Mouse (Mus musculus) frontal cortex, postnatal 14 days (tissue): ENCODE measurements at regions not wholly inside any gene's neighbourhood (a gene's known extent, or its start where the extent isn't known, plus 50 kb on each side); places are given as distances from the start of the nearest gene placed in this dataset.

Source experiments
- DNase-seq, 2 experiments: peaks; one replicate each; pipeline ENCODE4 v3.0.0; 2022; ENCODE audit warnings: low spot score in 2 of 2

- no peak for DNase-seq
These were observed 267.8 kb upstream of the Tsc22d2 start for GRCm38 (mm10) chr3:58146762-58147161.

GRCm38 (mm10) chr3:58153141-58153540 is 261.4 kb upstream of the Tsc22d2 start:
- DNase-seq, result no peak

GRCm38 (mm10) chr3:58153874-58154756 is 260.4 kb upstream of the Tsc22d2 start:
- no peak for DNase-seq

- DNase-seq, result peak in 1 of 2 experiments; percentile 22
These were observed 255.1 kb upstream of the Tsc22d2 start for GRCm38 (mm10) chr3:58159384-58159783.

- no peak for DNase-seq
These were observed 252.3 kb upstream of the Tsc22d2 start for GRCm38 (mm10) chr3:58162238-58162637.

GRCm38 (mm10) chr3:58163806-58164205 is 250.7 kb upstream of the Tsc22d2 start:
- DNase-seq, result peak; percentile 50 to 75

- DNase-seq, result no peak
These were observed 247.9 kb upstream of the Tsc22d2 start for GRCm38 (mm10) chr3:58166628-58167027.

GRCm38 (mm10) chr3:58167121-58167520 is 247.4 kb upstream of the Tsc22d2 start:
- no peak for DNase-seq

GRCm38 (mm10) chr3:58167761-58168290 is 246.7 kb upstream of the Tsc22d2 start:
- DNase-seq, result no peak

- peak; percentile 15 to 27 for DNase-seq
These were observed 245.9 kb upstream of the Tsc22d2 start for GRCm38 (mm10) chr3:58168522-58169185.

- no peak for DNase-seq
These were observed 244.7 kb upstream of the Tsc22d2 start for GRCm38 (mm10) chr3:58169786-58170185.

- DNase-seq, result no peak
These were observed 242.4 kb upstream of the Tsc22d2 start for GRCm38 (mm10) chr3:58172096-58172495.

- no peak for DNase-seq
These were observed 240.7 kb upstream of the Tsc22d2 start for GRCm38 (mm10) chr3:58173821-58174220.

- DNase-seq, result no peak
These were observed 232.8 kb upstream of the Tsc22d2 start for GRCm38 (mm10) chr3:58181715-58182114.

GRCm38 (mm10) chr3:58182299-58182698 is 232.2 kb upstream of the Tsc22d2 start:
- no peak for DNase-seq

- DNase-seq, result no peak
These were observed 231.2 kb upstream of the Tsc22d2 start for GRCm38 (mm10) chr3:58183279-58183678.

GRCm38 (mm10) chr3:58200462-58200861 is 214.1 kb upstream of the Tsc22d2 start:
- DNase-seq, result no peak

GRCm38 (mm10) chr3:58202816-58203215 is 211.7 kb upstream of the Tsc22d2 start:
- DNase-seq, result no peak

- DNase-seq, result no peak
These were observed 210.7 kb upstream of the Tsc22d2 start for GRCm38 (mm10) chr3:58203806-58204205.

- DNase-seq, result no peak
These were observed 209.0 kb upstream of the Tsc22d2 start for GRCm38 (mm10) chr3:58205526-58205925.

GRCm38 (mm10) chr3:58206776-58207398 is 207.6 kb upstream of the Tsc22d2 start:
- no peak for DNase-seq

- no peak for DNase-seq
These were observed 203.5 kb upstream of the Tsc22d2 start for GRCm38 (mm10) chr3:58211016-58211415.
